Mouse (Mus musculus): ENCODE results near the gene Adpgk.
"Not testable (repeated sequence)": the region's sequence is repeated elsewhere in the genome, so short reads cannot be mapped to it uniquely, and the experiment has no call there.

Adpgk gene

GRCm38 (mm10) chr9:59288685-59289410, 2.5 kb upstream of the Adpgk start:
- intact Hi-C loops (cut with DNase I) = no loop called here

DNA sequence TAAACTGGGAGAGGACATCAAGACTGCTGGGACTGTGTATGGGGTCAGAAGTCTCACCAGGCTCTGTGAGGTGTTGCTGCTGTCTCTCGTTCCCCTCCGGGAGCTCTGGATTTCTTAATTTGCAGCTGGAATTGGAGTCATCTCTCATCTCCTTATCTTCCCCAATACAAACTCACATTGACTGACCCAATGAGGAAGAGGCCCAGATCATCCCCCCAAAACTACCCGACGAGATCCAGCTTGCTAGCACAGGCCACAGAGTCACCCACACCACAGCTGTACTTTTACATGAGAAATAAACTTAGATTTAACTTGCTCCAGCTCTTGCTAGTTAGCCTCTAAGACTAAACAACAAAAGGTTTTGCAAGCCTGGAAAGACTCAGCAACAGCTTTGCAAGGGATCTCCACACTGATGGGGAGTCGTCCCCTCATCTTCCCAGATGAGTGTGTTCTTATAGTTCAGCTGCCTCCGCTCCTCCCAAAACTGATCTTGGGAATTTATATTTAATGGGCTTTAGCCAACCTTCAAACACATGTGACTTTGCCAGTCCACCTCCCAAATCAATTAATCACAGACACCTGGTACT, 1.7 kb upstream of the Adpgk start:
- intact Hi-C loops (cut with DNase I) = loop anchor here (10.0 kb wide), 1 partner anchor 195 kb away; the partner anchor contains the start of gene Arih1

DNA sequence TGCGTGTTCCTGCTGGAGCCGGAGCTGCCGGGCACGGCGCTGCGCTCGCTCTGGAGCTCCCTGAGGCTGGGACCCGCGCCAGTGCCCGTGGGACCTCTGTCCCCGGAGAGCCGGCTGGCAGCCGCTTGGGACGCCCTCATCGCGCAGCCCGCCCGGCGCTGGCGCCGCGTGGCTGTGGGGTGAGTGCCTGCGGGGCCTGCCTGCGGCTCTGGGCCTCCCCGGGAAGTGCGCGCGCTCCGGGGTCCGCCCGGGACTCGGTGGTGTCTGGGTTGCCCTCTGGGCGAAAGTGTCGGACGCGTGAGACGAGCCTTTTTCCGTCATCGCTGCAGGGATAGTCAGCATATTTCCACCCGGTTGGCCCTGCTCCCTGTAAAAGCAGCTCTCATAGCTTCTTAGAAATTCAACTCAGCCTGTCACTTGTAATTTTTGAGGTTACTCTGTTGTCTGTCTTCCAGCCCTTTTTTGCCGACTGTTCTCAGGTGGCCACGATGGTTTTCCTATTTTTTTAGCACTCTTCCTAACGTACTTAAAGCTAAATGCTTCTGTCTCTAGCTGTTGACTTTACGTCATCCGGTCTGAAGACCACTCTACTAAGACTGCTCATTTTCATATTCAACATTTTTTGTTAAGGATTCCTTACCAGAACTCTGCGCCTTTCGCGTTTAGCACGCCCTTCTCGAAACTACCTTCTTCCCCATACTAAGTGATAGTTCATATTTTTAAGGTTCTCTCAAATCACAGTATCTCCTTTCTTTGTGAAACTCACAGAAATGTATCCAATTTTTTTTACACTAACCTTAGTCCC, 532 bp downstream of the Adpgk start:
- intact Hi-C loops (cut with DNase I) = loop anchor here (10.0 kb wide), 1 partner anchor 193 kb away; the partner anchor contains the start of gene Arih1

- intact Hi-C loops (cut with DNase I) = loop anchor here (10.0 kb wide), 1 partner anchor 192 kb away; the partner anchor contains the start of gene Arih1
Measured at GRCm38 (mm10) chr9:59292493-59292875, 1.1 kb downstream of the Adpgk start.

DNA sequence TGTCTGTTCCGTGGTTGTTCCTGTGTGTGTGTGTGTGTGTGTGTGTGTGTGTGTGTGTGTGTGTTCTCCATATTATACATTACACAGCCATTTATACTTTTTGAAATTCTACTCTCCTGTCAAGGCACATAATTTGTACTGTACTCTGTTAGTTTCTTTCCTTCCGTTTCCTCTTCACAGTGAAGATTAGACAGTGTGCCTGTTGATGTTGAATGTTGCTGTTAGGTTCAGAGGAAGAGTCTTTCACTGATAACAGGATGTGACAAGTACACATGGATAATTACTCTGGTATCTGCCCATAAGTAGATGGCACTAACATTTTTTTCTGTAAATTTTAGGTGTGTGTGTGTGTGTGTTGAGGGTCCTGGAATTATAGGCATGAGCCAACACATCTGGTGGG, 5.1 kb downstream of the Adpgk start:
- intact Hi-C loops (cut with DNase I) = loop anchor here (10.0 kb wide), 1 partner anchor 188 kb away; the partner anchor contains the start of gene Arih1

GRCm38 (mm10) chr9:59307890-59308289, 16.5 kb downstream of the Adpgk start:
- intact Hi-C loops (cut with DNase I) = no loop called here

GRCm38 (mm10) chr9:59310582-59311283, 19.4 kb downstream of the Adpgk start:
- intact Hi-C loops (cut with DNase I) = no loop called here

- intact Hi-C loops (cut with DNase I) = no loop called here
Measured at GRCm38 (mm10) chr9:59311284-59311670, 19.9 kb downstream of the Adpgk start.

- intact Hi-C loops (cut with DNase I) = no loop called here
Measured at GRCm38 (mm10) chr9:59316206-59316605, 24.8 kb downstream of the Adpgk start.

- intact Hi-C loops (cut with DNase I) = no loop called here
Measured at GRCm38 (mm10) chr9:59324351-59324750, 33.0 kb downstream of the Adpgk start.

- intact Hi-C loops (cut with DNase I) = no loop called here
Measured at GRCm38 (mm10) chr9:59330055-59330454, 38.7 kb downstream of the Adpgk start.

DNA sequence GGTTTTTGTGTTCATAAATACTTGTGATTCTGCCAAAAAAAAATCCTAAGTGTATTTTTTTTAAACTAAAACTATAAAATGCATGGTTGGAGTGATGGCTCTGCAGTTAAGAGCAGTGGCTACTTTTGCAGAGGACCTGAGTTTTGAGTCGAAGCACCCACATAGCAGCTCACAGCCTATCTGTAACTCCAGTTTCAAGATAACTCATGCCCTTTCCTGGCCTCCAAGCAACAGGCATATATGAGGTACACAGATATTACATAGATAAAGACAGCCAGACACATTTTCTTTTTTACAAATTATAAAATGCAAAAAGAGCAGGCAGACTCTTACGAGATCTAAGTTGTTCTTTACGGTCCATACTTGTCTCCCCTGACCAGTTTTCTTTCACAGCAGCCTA, 45.2 kb downstream of the Adpgk start:
- intact Hi-C loops (cut with DNase I) = no loop called here

DNA sequence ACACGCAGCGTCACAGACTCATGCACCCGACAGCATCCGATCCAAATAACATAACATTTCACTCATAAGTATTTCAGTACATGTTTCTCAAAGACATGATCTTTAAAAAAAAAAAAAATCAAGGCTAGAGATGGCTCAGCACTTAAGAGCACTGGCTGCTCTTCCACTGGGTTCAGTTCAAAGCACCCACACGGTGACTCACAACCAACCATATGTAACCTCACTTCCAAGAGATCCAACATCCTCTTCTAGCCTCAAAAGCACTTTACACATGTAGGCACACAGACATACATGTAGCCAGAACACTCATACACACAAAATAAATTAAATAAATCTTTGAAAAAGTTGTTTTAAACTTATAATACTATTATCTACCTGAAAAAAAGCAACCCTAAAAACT, 46.5 kb downstream of the Adpgk start:
- intact Hi-C loops (cut with DNase I) = no loop called here

GRCm38 (mm10) chr9:59338411-59338810, 47.1 kb downstream of the Adpgk start:
- intact Hi-C loops (cut with DNase I) = no loop called here

DNA sequence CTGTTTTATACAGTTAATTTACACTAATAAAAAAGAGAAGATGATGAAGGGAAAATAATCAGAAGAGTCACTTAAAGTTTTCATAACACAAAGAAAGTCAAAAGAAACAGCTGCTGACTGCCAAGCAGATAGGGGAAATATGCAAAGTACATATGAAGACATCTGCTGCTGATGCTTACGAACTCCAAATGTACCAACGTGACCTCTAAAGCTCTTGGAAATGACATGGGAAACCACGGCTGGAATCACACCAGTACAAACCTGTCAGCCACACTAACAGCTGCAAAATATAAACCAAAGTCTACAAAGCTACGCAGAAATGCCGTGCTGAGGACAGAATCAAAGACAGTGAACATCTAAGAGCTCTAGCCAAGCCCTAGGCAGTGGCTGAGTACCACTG, 47.7 kb downstream of the Adpgk start:
- intact Hi-C loops (cut with DNase I) = no loop called here

DNA sequence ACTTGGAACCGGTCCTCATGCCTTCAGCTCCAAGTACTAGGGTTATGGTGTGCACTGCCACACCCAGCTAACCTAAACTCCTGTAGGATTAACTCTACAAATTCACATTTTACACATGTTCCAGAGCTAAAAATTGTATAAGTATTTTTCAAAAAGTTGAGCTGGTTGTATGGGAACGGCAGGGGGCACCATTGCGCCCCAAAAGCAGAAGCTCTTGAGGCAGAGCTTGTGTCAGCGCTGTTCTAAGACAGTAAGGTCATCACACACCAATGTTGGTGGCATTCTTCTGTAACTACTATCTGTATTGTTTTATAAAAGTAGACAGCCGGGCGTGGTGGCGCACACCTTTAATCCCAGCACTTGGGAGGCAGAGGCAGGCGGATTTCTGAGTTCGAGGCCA, 48.6 kb downstream of the Adpgk start:
- intact Hi-C loops (cut with DNase I) = no loop called here

- intact Hi-C loops (cut with DNase I) = loop anchor here (5.0 kb wide), 1 partner anchor 221 kb away; no protein-coding TSS in a partner anchor
Measured at GRCm38 (mm10) chr9:59346176-59346575, 54.8 kb downstream of the Adpgk start.

- intact Hi-C loops (cut with DNase I) = no loop called here
Measured at GRCm38 (mm10) chr9:59352586-59353252, 61.4 kb downstream of the Adpgk start.

DNA sequence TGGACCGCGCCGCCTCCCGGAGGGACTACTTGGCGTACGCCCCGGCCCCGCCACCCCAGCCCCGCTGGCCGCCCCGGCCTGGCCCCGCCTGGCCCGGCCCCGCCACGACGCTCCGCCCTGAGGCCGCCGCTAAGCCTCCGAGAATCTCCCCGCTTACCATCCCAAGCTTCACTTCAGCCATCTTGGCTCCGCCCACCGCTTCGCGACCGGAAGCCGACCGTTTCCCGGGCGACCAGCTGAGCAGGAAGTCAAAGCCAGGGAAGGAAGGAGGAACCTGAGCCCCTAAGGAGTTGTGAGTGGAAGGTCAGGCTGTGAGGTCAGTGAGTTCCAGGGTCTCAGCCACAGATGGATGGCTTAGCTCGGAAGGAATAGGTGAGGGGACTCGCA, 61.9 kb downstream of the Adpgk start, which contains the start of gene Bbs4:
Gene Bbs4, minus strand, starts transcription at position 256 of the 387 bp plus-strand sequence.
- intact Hi-C loops (cut with DNase I) = no loop called here

DNA sequence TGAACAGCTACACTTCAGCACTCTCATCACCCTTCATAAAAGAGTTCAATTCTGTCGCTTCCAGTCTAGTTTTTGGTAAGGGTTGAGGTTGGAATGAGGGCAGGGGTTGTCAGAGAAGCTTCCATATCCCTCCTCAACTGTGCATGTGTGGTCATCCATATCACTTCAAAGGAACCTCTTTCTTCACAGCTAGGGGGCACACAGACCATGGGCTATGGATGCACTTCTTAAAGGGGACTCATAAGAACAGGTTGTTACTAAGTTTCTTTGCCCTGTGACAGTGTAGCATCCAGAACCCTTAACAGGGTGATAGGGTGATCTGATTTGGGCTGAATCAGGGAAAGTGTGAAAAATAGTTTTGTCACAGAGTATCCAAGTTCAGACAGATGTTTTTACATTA, 66.7 kb downstream of the Adpgk start:
- intact Hi-C loops (cut with DNase I) = not testable (repeated sequence)

GRCm38 (mm10) chr9:59360487-59360886, 69.1 kb downstream of the Adpgk start:
- intact Hi-C loops (cut with DNase I) = not testable (repeated sequence)
